Mouse (Mus musculus) ES-Bruce4 (cell line): ENCODE results near the gene Sorcs2.

Source experiments
- CTCF ChIP-seq: IDR thresholded peaks from one replicate; pipeline ENCODE4 v1.8.1; 2011; ENCODE audit warnings: low read depth, low read length
- POLR2A ChIP-seq: IDR thresholded peaks from one replicate; pipeline ENCODE4 v1.8.1; 2011; ENCODE audit warnings: low read length; ENCODE audit not compliant: insufficient read depth

DNA sequence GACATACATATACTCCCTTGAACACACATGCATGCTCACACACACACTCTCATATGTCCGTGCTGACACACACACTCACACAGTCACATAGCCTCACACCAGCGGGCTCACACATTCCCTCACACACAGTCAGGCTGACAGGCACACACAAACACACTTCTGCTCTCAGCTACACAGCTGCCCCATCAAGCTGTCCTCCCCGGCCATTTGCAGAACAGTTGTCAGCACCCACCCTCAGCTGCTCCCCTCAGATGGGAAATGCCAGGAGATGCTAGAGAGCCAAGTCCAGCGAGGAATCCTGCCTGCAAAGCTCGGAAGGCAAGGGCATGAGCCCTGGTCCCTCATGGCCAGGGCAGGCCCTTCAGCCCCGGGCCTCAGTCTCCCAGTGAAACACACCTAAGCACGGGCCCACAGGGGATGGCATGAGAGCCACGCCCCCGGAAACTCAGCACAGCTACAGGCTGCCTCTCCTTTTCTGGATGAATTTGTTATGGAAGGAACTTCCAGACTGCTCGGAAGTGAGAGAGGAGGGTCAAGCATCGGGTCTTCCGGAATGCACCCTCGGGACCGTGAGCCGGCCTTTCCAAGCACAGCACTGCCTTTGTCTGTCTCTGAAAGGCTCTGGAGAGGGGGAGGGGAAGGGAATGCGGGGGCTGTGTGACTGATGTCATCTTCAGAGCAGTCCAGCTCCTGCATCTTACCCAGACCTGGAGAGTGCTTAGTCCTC lies 84.4 kb downstream of the Sorcs2 start:
- no peak for TF ChIP-seq CTCF
- no peak for TF ChIP-seq POLR2A
